Mouse (Mus musculus): ENCODE measurements around the gene Smarca5.

DNA sequence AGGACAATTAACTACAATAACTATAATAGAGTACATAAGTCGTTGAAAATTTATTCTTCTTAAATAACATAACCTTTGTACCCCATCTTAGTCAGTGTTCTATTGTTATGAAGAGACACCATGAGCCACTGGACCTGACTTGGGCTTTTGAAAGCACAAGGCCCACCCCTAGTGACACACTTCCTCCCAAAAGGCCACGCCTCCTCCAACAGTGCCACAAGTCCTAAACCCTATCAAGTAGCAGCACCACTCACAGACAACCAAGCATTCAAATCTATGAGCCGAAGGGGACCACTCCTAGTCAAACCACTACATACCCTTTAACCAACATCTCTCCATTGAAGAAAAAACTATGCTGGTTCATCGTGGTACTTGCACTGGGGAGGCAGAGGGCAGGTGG is 9.8 kb upstream of the Smarca5 start:
- TF ChIP-seq GATA1 (IDR thresholded peaks at IDR 0.05; ENCODE audit: borderline replicate concordance, low read length) (no peak), CTCF (IDR thresholded peaks at IDR 0.05; ENCODE audit: low read depth, low read length) (no peak), POLR2AphosphoS5 (IDR thresholded peaks at IDR 0.05; ENCODE audit: insufficient replicate concordance, low read depth, low read length) (no peak), TAL1 (conservative IDR thresholded peaks at IDR 0.05; ENCODE audit: low read depth, low read length) (no peak)
